Mouse (Mus musculus): ENCODE data around the gene Calhm1.

Gene Calhm1

GRCm38 (mm10) chr19:47144154-47144553, at the start of gene Calhm1:
Gene Calhm1, minus strand, starts transcription at chr19:47144254.
- DNase-seq (ENCODE audit: low read depth, low spot score): no peak

DNA sequence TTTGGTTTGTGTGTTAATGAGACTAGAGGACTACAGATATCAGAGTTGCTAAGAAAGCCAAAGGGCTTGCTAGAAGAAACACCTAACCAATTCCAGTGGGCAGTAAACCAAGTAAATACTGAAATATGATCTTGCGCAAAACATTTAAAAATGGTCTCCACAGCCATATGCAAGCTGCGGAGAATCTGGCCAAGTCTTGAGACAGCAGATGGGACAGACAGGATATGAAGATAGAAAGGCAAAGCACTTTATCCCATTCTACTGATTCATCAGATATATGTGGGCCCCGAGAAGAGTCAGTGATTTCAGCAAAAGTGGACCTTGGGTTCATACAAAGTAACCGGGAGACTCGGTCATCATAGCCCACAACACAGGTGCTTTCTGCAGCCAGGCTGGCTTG, 48.1 kb upstream of the Calhm1 start:
- no peak for DNase-seq (ENCODE audit: low read depth, low spot score)

GRCm38 (mm10) chr19:47188515-47189128, 44.6 kb upstream of the Calhm1 start:
- DNase-seq (ENCODE audit: low read depth, low spot score): no peak

GRCm38 (mm10) chr19:47186514-47187275, 42.6 kb upstream of the Calhm1 start:
- no peak for DNase-seq (ENCODE audit: low read depth, low spot score)

GRCm38 (mm10) chr19:47184736-47185135, 40.7 kb upstream of the Calhm1 start:
- no peak for DNase-seq (ENCODE audit: low read depth, low spot score)

DNA sequence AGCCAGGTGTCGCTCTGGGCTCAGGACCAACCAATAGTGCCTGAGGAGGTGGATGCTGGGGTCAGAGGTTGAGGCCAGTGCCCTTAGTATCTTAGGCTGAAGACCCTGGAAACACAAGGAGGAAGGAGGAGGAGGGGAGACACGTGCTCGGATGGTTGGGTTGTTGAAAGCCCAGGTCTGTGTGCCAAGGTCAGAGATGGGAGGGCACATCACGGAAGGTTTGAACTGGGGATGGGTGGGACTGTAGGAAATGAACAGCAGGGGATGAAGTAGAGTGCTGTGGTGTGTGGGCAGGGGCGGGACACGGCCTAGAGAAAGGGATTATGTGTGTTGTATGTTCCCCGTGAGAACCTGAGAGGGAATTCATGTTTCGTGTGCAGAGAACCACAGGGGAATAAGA, 40.2 kb upstream of the Calhm1 start:
- DNase-seq (ENCODE audit: low read depth, low spot score): no peak

DNA sequence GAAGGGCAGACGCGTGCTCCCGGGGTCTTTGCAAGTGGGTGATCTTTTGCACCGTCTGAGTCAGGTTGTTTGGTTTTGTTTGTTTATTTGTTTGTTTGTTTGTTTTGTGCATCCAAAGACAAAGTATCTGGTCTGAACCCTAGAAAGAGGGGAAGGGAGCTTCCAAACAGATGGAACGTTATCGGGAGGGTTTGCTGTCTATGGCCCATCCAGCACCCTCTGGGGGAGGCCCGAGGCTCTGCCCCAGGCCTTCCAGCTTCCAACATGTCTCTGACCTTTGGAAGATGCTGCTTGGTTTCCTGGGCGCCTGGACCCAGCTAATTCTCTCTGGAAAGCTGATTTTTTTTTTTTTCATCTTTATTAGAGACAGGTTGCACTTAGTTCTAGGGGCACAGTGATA, 36.0 kb upstream of the Calhm1 start:
- no peak for DNase-seq (ENCODE audit: low read depth, low spot score)

DNA sequence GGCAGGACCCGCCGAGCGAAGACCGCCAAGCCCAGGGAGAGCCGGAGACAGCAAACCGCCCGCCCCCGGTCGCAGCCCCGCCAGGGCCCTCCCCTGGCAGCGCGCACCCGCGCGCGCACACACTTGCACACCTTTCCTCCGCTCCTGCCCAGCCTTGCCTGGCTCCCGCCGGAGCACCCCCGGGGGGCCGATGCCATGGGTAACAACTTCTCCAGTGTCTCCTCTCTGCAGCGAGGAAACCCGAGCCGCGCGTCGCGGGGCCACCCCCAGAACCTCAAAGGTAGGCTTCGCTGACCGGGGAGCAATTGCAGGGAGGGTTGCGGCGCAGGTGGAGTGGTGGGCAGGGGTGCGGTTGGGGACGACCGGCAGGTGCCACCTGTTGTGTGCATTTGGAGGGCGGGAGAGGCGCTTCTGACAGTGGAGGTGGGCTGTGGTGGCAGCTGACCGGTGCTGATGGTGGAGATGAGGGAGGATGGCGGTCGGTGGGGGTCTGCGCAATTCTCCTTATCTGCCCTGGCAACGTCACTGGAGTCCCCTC, 35.3 kb upstream of the Calhm1 start:
- no peak for DNase-seq (ENCODE audit: low read depth, low spot score)

- peak; percentile 71 for DNase-seq (ENCODE audit: low read depth, low spot score)
Measured at GRCm38 (mm10) chr19:47178431-47179271, 34.6 kb upstream of the Calhm1 start, which contains the start of gene Neurl1a. Gene Neurl1a, plus strand, starts transcription at chr19:47178820.

- no peak for DNase-seq (ENCODE audit: low read depth, low spot score)
Measured at GRCm38 (mm10) chr19:47178001-47178400, 33.9 kb upstream of the Calhm1 start.

GRCm38 (mm10) chr19:47176916-47177505, 33.0 kb upstream of the Calhm1 start:
- no peak for DNase-seq (ENCODE audit: low read depth, low spot score)

- no peak for DNase-seq (ENCODE audit: low read depth, low spot score)
Measured at GRCm38 (mm10) chr19:47175472-47175871, 31.4 kb upstream of the Calhm1 start.

GRCm38 (mm10) chr19:47174515-47174914, 30.5 kb upstream of the Calhm1 start:
- no peak for DNase-seq (ENCODE audit: low read depth, low spot score)

DNA sequence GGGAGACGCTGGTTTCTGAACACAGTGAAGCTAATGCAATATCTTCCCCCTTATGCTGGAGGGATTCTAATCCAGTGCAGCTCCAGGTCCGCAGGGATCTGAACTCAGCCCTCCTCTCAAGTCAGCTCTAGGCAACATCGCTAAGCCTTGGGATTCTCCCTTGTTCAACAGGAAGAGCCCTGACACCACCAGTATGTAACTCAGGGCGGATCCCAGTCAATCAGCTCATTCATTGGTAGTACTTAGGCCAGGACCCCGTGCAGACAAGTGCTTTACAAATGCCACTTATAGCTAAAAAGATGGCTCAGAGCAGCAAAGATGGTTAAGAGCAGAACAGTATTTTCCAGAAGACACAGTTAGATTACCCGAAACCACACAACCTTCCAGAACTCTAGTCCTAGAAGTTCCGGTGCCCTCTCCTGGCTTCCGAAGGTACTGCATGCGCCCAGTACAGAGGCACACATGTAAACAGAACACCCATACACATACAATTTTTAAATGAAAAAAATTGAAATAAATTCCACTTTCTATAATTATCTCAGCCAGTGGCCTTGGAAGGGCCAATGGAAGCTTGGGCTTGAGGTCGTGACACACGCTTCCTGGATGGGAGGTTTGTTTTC, 24.8 kb upstream of the Calhm1 start:
- DNase-seq (ENCODE audit: low read depth, low spot score): peak; percentile 69

GRCm38 (mm10) chr19:47168223-47168622, 24.2 kb upstream of the Calhm1 start:
- peak; percentile 77 for DNase-seq (ENCODE audit: low read depth, low spot score)

GRCm38 (mm10) chr19:47167617-47168214, 23.7 kb upstream of the Calhm1 start:
- DNase-seq (ENCODE audit: low read depth, low spot score): no peak

GRCm38 (mm10) chr19:47166758-47167157, 22.7 kb upstream of the Calhm1 start:
- no peak for DNase-seq (ENCODE audit: low read depth, low spot score)

GRCm38 (mm10) chr19:47163176-47163744, 19.2 kb upstream of the Calhm1 start:
- no peak for DNase-seq (ENCODE audit: low read depth, low spot score)

DNA sequence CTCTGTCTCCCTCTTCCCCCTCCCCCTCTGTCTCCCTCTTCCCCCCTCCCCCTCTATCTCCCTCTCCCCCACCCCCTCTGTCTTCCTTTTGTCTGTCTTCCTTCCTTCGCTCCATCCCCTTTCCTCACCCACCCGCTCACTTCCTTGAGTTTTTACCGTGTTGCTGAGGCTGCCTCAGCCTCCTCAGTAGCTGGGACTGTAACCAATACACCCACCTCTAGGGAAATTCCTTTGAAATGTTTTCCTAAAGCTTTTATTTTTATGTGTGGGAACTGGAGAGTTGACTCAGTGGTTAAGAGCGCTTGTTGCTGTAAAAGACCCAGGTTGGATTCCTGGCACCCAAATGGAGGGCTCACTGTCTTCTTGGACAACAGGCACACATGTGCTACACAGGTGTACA, 17.6 kb upstream of the Calhm1 start:
- DNase-seq (ENCODE audit: low read depth, low spot score): no peak

DNA sequence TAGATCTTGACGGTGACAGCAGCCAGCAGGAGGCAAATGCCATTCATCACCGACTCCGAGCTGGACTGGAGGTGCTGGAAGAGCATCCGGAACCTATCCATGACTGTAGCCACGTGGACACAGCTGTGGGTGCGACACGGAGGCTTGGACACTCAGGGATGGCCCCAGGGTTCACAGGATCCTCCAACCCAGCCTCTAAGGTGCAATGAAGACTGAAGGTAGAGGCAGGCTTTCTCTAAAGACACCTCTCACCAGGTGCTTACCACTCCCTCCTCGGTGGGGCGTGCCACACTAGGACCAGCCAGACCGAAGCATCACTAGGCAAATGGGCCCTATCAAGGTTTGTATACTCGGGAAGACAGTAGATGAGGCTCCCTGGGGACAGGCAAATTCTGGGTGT, 13.6 kb upstream of the Calhm1 start, which contains the start of gene Calhm3:
Gene Calhm3 (minus strand): TSS at position 101 of the 400 bp plus-strand sequence.
- DNase-seq (ENCODE audit: low read depth, low spot score): no peak
